Comparison of ENCODE assay signal across 14 mouse cellular contexts in genomic region chr9:63250841-63251626, GRCm38 (mm10).
A peak's percentile ranks its signal among the peaks of the same experiment; 100 is the strongest.
DNase-seq lines count a peak whose midpoint lies in the region; ATAC-seq lines count a peak whose summit lies in the region.
"Had no signal": no experiment of that assay in that cellular context is flagged by ENCODE, and none has a peak within 500 bp of the region (broad histone marks: within the 10 kb centered on the region; RNA-seq: fewer than 3 reads in every experiment).

No protein-coding gene starts in this region.

- H3K4me1 ChIP-seq in neural tube, embryonic 11.5 days (ENCODE audit: control insufficient read depth, insufficient read depth, low read length) = no peaks in the 10 kb centered on the region; the same call in 1 of the 2 replicates
- no peaks in the 10 kb centered on the region for H3K4me1 ChIP-seq in embryonic facial prominence, embryonic 14.5 days (ENCODE audit: control insufficient read depth, insufficient read depth, low read length)
- H3K4me1 ChIP-seq in midbrain, embryonic 11.5 days (ENCODE audit: control insufficient read depth, insufficient read depth, low read length) = peaks cover 6% of the 10 kb centered on the region; the same call in 1 of the 2 replicates
- H3K4me1 ChIP-seq: limb, embryonic 15.5 days had no signal

- 65% methylated on average over 19 of the region's 19 CpGs for WGBS in neural tube, embryonic 11.5 days
- 71% methylated on average over 19 of the region's 19 CpGs for WGBS in embryonic facial prominence, embryonic 14.5 days
- WGBS in midbrain, embryonic 11.5 days = 58% methylated on average over 19 of the region's 19 CpGs

- no peak overlapping the region for H3K9ac ChIP-seq in neural tube, embryonic 11.5 days (ENCODE audit: low read length)
- H3K9ac ChIP-seq in embryonic facial prominence, embryonic 14.5 days (ENCODE audit: low read depth, low read length) = no peak overlapping the region
- H3K9ac ChIP-seq in midbrain, embryonic 11.5 days (ENCODE audit: low read length) = no peak overlapping the region; the same call in 1 of the 2 replicates
- H3K9ac ChIP-seq: limb, embryonic 15.5 days had no signal

- no peak for ATAC-seq in neural tube, embryonic 11.5 days (ENCODE audit: insufficient read depth, low FRiP score, low TSS enrichment)
- ATAC-seq in embryonic facial prominence, embryonic 14.5 days (ENCODE audit: low read depth) = 0 out of 2 replicates have a peak, but pooled peaks have one; percentile 60
- ATAC-seq in midbrain, embryonic 11.5 days (ENCODE audit: low FRiP score) = peak; percentile 46; the same call in 1 of the 2 replicates

- H3K27ac ChIP-seq in neural tube, embryonic 11.5 days (ENCODE audit: low read depth, low read length) = peak overlapping the region; percentile 44; the same call in 1 of the 2 replicates
- H3K27ac ChIP-seq in embryonic facial prominence, embryonic 14.5 days (replicated peaks; ENCODE audit: low read depth, low read length) = no peak overlapping the region
- no peak overlapping the region for H3K27ac ChIP-seq in midbrain, embryonic 11.5 days (ENCODE audit: low read depth, low read length)
- H3K27ac ChIP-seq: limb, embryonic 15.5 days; stomach, postnatal 0 days had no signal

- peak; percentile 53 for DNase-seq in neural tube, embryonic 11.5 days (ENCODE audit: low spot score)
- no peak for DNase-seq in neural tube, embryonic 10.5 days (ENCODE audit: extremely low spot score, low spot score)
- DNase-seq in embryonic facial prominence, embryonic 14.5 days (ENCODE audit: low spot score) = peak; percentile 42
- DNase-seq in midbrain, embryonic 11.5 days (ENCODE audit: low spot score, missing footprints) = peak; percentile 89
- no peak for DNase-seq in right cerebral cortex, postnatal 10 days (ENCODE audit: low spot score in 2 of 2)
- no peak for DNase-seq in spleen, postnatal 10 days (ENCODE audit: low spot score in 2 of 2)
- DNase-seq in layer of hippocampus, postnatal 14 days (ENCODE audit: low spot score in 2 of 2) = no peak
- DNase-seq: adrenal gland, adult 8-10 months; gastrocnemius, postnatal 10 days; layer of hippocampus, postnatal 36 days had no signal

- no peaks in the 10 kb centered on the region for H3K27me3 ChIP-seq in neural tube, embryonic 11.5 days (ENCODE audit: control insufficient read depth, insufficient read depth, low read length)
- no peaks in the 10 kb centered on the region for H3K27me3 ChIP-seq in embryonic facial prominence, embryonic 14.5 days (replicated peaks; ENCODE audit: control insufficient read depth, insufficient read depth, low read length)
- H3K27me3 ChIP-seq in midbrain, embryonic 11.5 days (ENCODE audit: control insufficient read depth, insufficient read depth, low read length) = no peaks in the 10 kb centered on the region
- H3K27me3 ChIP-seq: CH12.LX; limb, embryonic 15.5 days had no signal

- no peaks in the 10 kb centered on the region for H3K9me3 ChIP-seq in neural tube, embryonic 11.5 days (ENCODE audit: control insufficient read depth, low read length)
- H3K9me3 ChIP-seq in embryonic facial prominence, embryonic 14.5 days (ENCODE audit: control insufficient read depth, low read length) = no peaks in the 10 kb centered on the region
- no peaks in the 10 kb centered on the region for H3K9me3 ChIP-seq in midbrain, embryonic 11.5 days (ENCODE audit: control insufficient read depth, low read length)
- H3K9me3 ChIP-seq: limb, embryonic 15.5 days had no signal

- H3K36me3 ChIP-seq in neural tube, embryonic 11.5 days (ENCODE audit: control insufficient read depth, insufficient read depth, low read length) = no peaks in the 10 kb centered on the region
- peaks cover 29% of the 10 kb centered on the region; the same call in 1 of the 2 replicates for H3K36me3 ChIP-seq in embryonic facial prominence, embryonic 14.5 days (ENCODE audit: control insufficient read depth, insufficient read depth, low read length)
- no peaks in the 10 kb centered on the region for H3K36me3 ChIP-seq in midbrain, embryonic 11.5 days (ENCODE audit: control insufficient read depth, insufficient read depth, low read length)

- no peak overlapping the region for H3K4me3 ChIP-seq in neural tube, embryonic 11.5 days (ENCODE audit: low read depth, low read length)
- H3K4me3 ChIP-seq in embryonic facial prominence, embryonic 14.5 days (ENCODE audit: low read depth, low read length) = no peak overlapping the region
- H3K4me3 ChIP-seq in midbrain, embryonic 11.5 days (ENCODE audit: low read depth, low read length) = no peak overlapping the region
- H3K4me3 ChIP-seq: limb, embryonic 15.5 days had no signal

- no peak overlapping the region for H3K4me2 ChIP-seq in neural tube, embryonic 11.5 days (ENCODE audit: low read depth)
- no peak overlapping the region for H3K4me2 ChIP-seq in embryonic facial prominence, embryonic 14.5 days (ENCODE audit: low read depth, low read length)
- H3K4me2 ChIP-seq in midbrain, embryonic 11.5 days = no peak overlapping the region
- H3K4me2 ChIP-seq: heart, embryonic 11.5 days; limb, embryonic 15.5 days had no signal

Comparison
In these comparisons a context has a peak if more than half of its experiments do, and no peak if none do; other contexts are left out.
1. DNase-seq: peak in neural tube, embryonic 11.5 days (single experiment), embryonic facial prominence, embryonic 14.5 days (single experiment) and midbrain, embryonic 11.5 days (single experiment); none in neural tube, embryonic 10.5 days (single experiment), right cerebral cortex, postnatal 10 days (0 of 2), spleen, postnatal 10 days (0 of 2) and layer of hippocampus, postnatal 14 days (0 of 2).